Comparison of ENCODE assay signal across 7 mouse cellular contexts in the genomic region with DNA sequence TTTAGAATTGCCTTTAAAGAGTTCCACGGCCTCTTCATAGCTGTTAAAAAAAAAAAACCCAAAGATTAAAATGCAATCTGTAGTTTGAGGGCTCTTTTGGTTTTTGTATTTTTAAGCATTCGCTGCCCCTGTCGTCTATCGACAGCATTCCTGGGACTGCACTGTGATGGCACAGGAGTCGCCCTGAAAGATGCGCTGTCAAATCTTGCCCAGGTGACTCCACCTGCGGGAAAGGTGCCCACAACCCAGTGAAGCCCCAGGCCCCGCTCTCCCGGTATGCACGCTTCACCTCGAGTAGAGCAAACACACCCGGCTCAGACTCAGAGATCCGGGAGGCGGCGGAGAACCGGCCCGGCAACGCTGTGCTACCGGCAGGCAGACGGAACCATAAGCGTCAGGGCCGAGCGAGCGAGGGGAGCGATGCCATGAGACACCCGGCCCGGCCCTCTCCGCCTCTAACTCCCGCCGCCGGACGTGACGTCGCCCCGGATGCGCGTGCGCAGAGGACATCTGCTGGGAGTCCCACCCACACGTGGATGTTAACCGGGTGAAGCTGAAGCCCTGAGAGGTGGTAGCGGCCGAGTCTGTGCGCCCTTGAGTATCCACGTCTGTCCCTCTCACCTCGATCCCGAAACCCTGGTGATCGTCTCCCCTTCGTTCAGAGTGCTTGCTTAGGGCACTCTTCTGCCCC. TPM values are rescaled to one million over a fixed set of nuclear protein-coding genes. Genes with fewer than 3 reads are reported as not detected.
DNase-seq lines count a peak whose midpoint lies in the region; ATAC-seq lines count a peak whose summit lies in the region.

A gene (minus strand): TSS at position 482 of the 691 bp plus-strand sequence.

- no peaks in the 10 kb centered on the region; the same call in 1 of the 2 replicates for H3K36me3 ChIP-seq in embryonic facial prominence, embryonic 12.5 days
- H3K36me3 ChIP-seq in limb, embryonic 11.5 days (ENCODE audit: control insufficient read depth, insufficient read depth, low read length) = no peaks in the 10 kb centered on the region
- peaks cover 10% of the 10 kb centered on the region for H3K36me3 ChIP-seq in midbrain, embryonic 14.5 days (ENCODE audit: control insufficient read depth, insufficient read depth, low read length)

- ATAC-seq in embryonic facial prominence, embryonic 12.5 days (ENCODE audit: insufficient number of reproducible peaks, insufficient read depth, low FRiP score, low TSS enrichment) = peak; percentile 89
- peak; percentile 91 for ATAC-seq in limb, embryonic 11.5 days (ENCODE audit: insufficient number of reproducible peaks, low FRiP score, low TSS enrichment, low read depth)
- peak; percentile 95 for ATAC-seq in midbrain, embryonic 14.5 days (ENCODE audit: low FRiP score, low TSS enrichment)

- peak within 1 kb of the TSS; percentile 74 for H3K27ac ChIP-seq in embryonic facial prominence, embryonic 12.5 days
- H3K27ac ChIP-seq in limb, embryonic 11.5 days (replicated peaks; ENCODE audit: low read depth, low read length) = 0 out of 2 replicates have a peak within 1 kb of the TSS, but pooled peaks have one; percentile 36
- H3K27ac ChIP-seq in midbrain, embryonic 14.5 days (replicated peaks; ENCODE audit: low read depth, low read length) = peak within 1 kb of the TSS; percentile 89

- DNase-seq in adrenal gland, postnatal 25 days = peak; percentile 100
- DNase-seq in heart, adult 11 months = peak; percentile 100
- DNase-seq in kidney, adult 18-20 months = peak; percentile 98
- DNase-seq in limb, embryonic 11.5 days (ENCODE audit: low spot score) = peak; percentile 99
- DNase-seq in midbrain, embryonic 14.5 days = peak; percentile 99
- DNase-seq in spleen, adult 18-20 months = peak; percentile 97 to 99

- no peaks in the 10 kb centered on the region; the same call in 1 of the 2 replicates for H3K4me1 ChIP-seq in embryonic facial prominence, embryonic 12.5 days
- H3K4me1 ChIP-seq in limb, embryonic 11.5 days (ENCODE audit: control insufficient read depth, insufficient read depth, low read length) = no peaks in the 10 kb centered on the region
- peaks cover 3% of the 10 kb centered on the region; the same call in 1 of the 2 replicates for H3K4me1 ChIP-seq in midbrain, embryonic 14.5 days (ENCODE audit: control insufficient read depth, insufficient read depth, low read length)

- H3K4me3 ChIP-seq in embryonic facial prominence, embryonic 12.5 days = peak within 1 kb of the TSS; percentile 72
- H3K4me3 ChIP-seq in limb, embryonic 11.5 days (ENCODE audit: low read depth, low read length) = peak within 1 kb of the TSS; percentile 70
- H3K4me3 ChIP-seq in midbrain, embryonic 14.5 days (replicated peaks; ENCODE audit: low read depth, low read length) = peak within 1 kb of the TSS; percentile 58

- under 1% methylated on average over 48 of the region's 48 CpGs for WGBS in embryonic facial prominence, embryonic 12.5 days
- under 1% methylated on average over 48 of the region's 48 CpGs for WGBS in limb, embryonic 11.5 days
- WGBS in midbrain, embryonic 14.5 days = under 1% methylated on average over 48 of the region's 48 CpGs

- H3K9me3 ChIP-seq in embryonic facial prominence, embryonic 12.5 days = no peaks in the 10 kb centered on the region
- H3K9me3 ChIP-seq in limb, embryonic 11.5 days (ENCODE audit: control insufficient read depth, low read length) = no peaks in the 10 kb centered on the region
- H3K9me3 ChIP-seq in midbrain, embryonic 14.5 days (ENCODE audit: control insufficient read depth, low read length) = no peaks in the 10 kb centered on the region

- H3K9ac ChIP-seq in embryonic facial prominence, embryonic 12.5 days = peak within 1 kb of the TSS; percentile 78
- H3K9ac ChIP-seq in limb, embryonic 11.5 days (ENCODE audit: low read length) = peak within 1 kb of the TSS; percentile 83
- H3K9ac ChIP-seq in midbrain, embryonic 14.5 days (replicated peaks; ENCODE audit: low read length) = peak within 1 kb of the TSS; percentile 80

- peak within 1 kb of the TSS; percentile 59 for H3K4me2 ChIP-seq in embryonic facial prominence, embryonic 12.5 days (replicated peaks)
- H3K4me2 ChIP-seq in limb, embryonic 11.5 days (ENCODE audit: low read depth, severe bottlenecking) = peak within 1 kb of the TSS; percentile 54
- peak within 1 kb of the TSS; percentile 58 for H3K4me2 ChIP-seq in midbrain, embryonic 14.5 days (ENCODE audit: low read length)

- H3K27me3 ChIP-seq in embryonic facial prominence, embryonic 12.5 days = no peaks in the 10 kb centered on the region
- no peaks in the 10 kb centered on the region for H3K27me3 ChIP-seq in limb, embryonic 11.5 days (ENCODE audit: control insufficient read depth, insufficient read depth, low read length)
- H3K27me3 ChIP-seq in midbrain, embryonic 14.5 days (ENCODE audit: control insufficient read depth, insufficient read depth, low read length) = no peaks in the 10 kb centered on the region

RNA-seq across cellular contexts. Expression of the gene that starts here (rescaled TPM):
- 20.9 and 21.5 TPM in 2 replicates for total RNA-seq in adrenal gland, postnatal 25 days (2021)
- polyA plus RNA-seq in embryonic facial prominence, embryonic 12.5 days (2016; fragmentation: Nextera tagmentation; extraction: Ambion mirVana) = 59.4 and 63.9 TPM in 2 replicates
- polyA plus RNA-seq in limb, embryonic 11.5 days (2014; fragmentation: Nextera tagmentation; extraction: Ambion mirVana) = 63.1 and 65.0 TPM in 2 replicates
- polyA plus RNA-seq in midbrain, embryonic 14.5 days (2014; fragmentation: Nextera tagmentation; extraction: Ambion mirVana) = 101 and 104 TPM in 2 replicates

Comparison
In these comparisons a context has a peak if more than half of its experiments do, and no peak if none do; other contexts are left out.
1. Peak in every context shown above with its lines: DNase-seq, ATAC-seq, H3K4me3 ChIP-seq and H3K27ac ChIP-seq.
2. H3K27ac ChIP-seq: peak in every context shown above with its lines; median percentile 89 in midbrain, embryonic 14.5 days; 74 in embryonic facial prominence, embryonic 12.5 days; 36 in limb, embryonic 11.5 days.